Mouse (Mus musculus): Measurements from ENCODE around the gene Fosl1.
A peak's percentile ranks its signal among the peaks of the same experiment; 100 is the strongest.

The Fosl1 gene

GRCm38 (mm10) chr19:5424782-5425741 lies 22.3 kb upstream of the Fosl1 start, which contains the start of the genes Drap1 and AI837181:
Gene Drap1 (minus strand): TSS chr19:5424979.
Gene AI837181 (plus strand): TSS chr19:5425144.
- DNase-seq = peak; percentile 87 to 91

DNA sequence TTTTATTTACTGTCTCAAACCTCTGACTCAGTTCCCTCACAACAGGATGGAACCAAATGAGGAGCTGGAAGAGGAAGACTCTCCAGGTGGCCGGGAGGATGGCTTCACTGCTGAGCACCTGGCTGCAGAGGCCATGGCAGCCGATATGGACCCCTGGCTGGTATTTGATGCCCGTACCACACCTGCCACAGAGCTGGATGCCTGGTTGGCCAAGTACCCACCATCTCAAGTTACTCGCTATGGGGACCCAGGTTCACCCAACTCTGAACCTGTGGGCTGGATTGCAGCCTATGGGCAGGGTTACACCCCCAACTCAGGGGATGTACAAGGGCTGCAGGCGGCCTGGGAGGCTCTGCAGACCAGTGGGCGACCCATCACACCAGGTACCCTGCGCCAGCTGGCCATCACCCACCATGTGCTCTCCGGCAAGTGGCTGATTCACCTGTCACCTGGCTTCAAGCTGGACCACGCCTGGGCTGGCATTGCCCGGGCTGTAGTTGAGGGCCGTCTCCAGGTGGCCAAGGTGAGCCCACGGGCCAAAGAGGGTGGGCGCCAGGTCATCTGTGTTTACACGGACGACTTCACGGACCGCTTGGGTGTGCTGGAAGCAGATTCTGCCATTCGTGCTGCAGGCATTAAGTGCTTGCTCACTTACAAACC lies 21.3 kb upstream of the Fosl1 start:
- DNase-seq = no peak

DNA sequence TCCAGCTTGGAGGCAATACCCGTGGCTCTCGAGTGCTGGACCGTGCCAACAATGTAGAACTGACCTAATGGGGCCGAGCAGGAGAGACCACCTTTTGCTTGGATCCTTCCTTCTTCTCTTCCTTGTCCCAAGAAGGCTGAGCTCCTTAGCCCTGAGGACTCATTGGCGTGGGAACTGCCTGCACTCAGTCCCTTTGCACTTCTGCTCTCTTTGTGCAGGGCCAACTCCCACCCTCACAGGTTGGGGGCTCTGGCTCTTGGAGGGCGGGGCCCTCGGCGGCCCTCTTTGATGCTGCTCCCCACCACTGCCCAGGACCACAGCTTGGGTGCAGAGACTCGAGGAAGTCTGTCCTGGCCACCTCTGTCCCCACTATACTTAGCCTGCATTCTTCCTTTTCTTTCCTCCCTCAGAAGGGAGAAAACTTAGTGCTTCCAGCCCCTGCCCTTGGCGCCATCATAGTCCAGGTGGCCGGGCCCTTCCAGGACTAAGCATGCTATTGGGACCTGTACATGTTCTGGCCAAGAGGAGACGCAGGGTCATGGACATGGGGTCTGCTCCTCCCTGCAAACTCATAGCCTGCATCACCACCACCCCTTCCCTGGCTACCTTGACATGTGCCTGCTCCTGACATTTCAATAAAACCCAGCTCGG lies 20.6 kb upstream of the Fosl1 start:
- DNase-seq = no peak

DNA sequence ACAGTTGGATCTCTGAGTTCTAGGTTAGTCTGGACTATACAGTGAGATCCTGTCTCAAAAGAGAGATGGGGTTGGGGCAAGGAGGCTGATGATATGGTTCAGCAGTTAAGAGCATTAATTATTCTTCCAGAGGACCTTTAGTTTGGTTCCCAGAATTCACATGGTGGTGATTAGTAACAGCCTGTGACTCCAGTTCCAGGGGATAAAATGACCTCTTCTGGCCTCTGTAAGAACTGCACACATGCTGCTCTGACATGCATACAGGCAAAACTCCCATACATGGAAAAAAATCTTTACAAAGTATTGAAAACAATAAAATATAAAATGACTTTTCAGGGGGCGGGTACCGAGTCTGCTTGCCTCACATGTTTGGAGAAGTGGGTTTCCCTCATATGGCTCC lies 19.3 kb upstream of the Fosl1 start:
- DNase-seq = peak in 1 of 2 experiments; percentile 54

- DNase-seq = no peak
These were observed 18.1 kb upstream of the Fosl1 start for GRCm38 (mm10) chr19:5429219-5429618.

DNA sequence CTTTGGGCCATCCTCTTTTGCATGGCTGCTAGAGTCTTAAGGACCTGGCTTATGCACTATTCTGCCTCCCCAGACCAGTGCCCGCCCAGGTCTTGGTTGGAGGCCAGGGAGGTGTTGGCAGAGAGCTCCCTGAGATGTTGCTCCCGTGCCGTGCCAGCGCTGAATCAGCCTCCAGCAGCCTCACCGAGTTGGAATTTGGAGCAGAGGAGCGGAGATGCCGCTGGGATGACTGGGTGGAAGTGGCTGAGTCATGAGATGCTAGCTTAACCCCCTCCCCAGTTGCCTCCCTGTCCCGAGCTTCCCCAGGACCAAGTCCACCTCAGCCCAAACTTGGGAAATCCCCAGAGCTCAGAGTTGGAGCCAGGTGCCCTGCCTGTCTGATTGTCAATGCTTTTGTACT lies 17.5 kb upstream of the Fosl1 start:
- peak; percentile 83 to 88 for DNase-seq

DNA sequence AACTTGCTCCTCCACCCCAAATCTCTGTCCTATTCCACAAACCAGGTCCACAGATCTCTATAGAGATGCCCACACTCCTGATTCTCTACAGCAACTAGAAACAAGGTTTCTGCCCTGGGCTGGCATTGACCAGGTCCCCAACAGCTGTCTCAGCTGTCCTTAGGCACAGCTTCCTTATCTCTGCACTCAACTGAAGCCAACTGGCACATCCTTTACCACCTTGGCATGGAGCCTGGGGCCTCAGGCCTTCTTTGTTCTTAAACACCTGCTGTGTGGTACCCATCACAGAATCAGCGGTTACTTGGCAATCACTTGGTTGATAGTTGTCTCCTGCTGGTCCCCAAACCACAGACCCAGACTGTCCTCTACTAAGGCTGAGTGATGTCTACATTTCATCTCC lies 16.9 kb upstream of the Fosl1 start:
- DNase-seq = no peak

- DNase-seq = no peak
These were observed 15.4 kb upstream of the Fosl1 start for GRCm38 (mm10) chr19:5431911-5432464.

DNA sequence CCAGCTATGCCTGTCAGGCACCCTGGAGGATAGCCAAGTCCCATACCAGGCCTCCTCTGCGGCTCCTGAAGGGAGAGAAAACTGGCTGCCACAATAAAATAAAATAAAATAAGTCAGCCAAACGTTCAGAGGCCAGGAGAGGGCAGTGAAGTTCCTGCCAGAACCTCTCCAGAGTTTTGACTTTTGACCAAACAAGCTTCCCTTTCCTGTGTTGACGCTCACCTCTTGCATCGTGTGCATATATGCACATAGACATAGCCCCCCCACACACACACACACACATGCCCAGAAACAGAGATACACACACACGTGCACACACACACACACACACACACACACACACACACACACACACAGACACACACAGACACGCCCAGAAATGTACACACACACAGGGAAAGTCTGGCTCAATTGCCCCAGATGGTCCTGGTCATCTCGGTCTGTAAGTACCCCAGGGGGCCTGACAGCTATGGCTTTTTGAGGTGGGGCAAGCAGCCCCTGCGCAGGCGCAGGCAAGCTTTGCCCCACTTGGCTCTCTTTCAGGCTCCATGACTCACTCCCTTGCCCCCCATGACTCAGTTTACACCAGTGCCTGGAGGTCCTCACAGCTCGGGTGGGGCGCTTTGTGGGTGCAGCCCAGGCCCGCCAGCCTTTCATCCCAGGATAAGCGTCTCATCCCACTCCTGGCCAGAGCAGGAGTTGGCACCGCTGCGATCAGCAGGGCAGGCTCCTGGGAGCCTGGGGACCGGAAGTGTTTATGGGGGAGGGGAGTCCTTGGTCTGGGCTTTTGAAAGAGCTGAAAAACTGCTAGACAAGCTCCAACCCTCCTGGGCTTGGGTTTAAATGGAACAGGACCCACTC lies 14.1 kb upstream of the Fosl1 start:
- peak; percentile 70 to 76 for DNase-seq

GRCm38 (mm10) chr19:5433951-5434350 lies 13.4 kb upstream of the Fosl1 start:
- no peak for DNase-seq

DNA sequence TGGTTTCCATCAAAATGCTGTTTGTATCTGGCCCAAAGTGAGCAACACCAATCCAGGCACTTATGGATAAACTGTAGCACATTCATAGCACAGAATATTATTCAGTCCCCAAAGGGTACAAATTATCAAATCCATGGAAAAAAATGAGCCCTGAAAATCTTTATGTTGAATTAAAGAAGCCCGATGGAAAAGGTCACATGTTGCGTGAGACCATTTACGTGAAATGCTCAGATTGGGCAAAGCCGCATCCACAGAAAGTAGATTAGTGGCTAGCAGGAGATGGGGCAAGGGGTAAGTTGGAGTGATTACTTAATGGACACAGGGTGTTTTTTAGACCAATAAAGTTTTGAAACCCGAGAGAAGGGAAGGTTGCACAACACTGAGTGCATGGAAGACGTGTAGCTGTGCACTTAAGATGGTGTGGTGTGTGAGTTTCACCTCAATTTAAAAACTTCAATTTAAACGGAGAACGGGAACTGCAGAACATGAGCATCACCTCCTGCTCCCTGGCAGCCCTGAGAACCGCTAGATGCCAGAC lies 2.9 kb upstream of the Fosl1 start:
- DNase-seq = no peak

DNA sequence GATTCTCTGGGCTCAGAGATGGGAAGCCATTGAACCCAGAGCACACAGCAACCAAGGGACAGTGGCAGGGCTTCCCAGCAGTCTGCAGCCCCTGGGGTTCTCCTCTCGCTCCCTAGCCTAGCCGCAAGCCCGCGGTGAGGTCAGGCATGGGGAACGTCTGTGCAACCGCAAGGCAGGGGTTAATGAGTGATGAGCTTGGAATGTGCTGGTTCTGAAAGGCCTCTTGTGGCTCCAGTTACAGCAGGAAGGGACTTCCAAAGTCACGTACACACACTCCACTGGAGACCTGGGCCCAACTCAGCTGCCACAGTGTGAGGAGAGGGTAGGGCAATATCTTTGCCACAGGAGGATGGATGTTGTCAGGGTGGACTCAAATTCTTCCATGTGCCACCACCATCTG lies 2.4 kb upstream of the Fosl1 start:
- peak in 1 of 2 experiments; percentile 62 for DNase-seq

DNA sequence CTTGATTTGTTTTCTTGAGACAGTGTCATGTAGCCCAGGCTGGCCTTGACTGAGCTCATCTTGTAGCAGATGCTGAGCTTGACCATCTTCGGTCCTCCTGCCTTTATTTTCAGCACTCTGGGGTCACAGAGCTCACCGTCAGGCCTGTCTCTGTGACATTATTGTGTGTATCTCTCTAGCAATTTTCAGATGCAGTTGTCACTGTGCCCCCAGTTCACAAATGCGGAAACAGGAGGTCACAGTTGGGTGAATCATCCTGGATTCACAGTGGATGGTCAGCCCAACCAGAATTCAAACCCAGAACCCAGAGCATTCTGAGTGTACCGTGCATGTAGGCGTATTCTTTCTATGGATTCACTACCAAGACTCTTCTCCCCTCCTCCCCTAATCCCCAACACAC lies 1.6 kb upstream of the Fosl1 start:
- DNase-seq = no peak

DNA sequence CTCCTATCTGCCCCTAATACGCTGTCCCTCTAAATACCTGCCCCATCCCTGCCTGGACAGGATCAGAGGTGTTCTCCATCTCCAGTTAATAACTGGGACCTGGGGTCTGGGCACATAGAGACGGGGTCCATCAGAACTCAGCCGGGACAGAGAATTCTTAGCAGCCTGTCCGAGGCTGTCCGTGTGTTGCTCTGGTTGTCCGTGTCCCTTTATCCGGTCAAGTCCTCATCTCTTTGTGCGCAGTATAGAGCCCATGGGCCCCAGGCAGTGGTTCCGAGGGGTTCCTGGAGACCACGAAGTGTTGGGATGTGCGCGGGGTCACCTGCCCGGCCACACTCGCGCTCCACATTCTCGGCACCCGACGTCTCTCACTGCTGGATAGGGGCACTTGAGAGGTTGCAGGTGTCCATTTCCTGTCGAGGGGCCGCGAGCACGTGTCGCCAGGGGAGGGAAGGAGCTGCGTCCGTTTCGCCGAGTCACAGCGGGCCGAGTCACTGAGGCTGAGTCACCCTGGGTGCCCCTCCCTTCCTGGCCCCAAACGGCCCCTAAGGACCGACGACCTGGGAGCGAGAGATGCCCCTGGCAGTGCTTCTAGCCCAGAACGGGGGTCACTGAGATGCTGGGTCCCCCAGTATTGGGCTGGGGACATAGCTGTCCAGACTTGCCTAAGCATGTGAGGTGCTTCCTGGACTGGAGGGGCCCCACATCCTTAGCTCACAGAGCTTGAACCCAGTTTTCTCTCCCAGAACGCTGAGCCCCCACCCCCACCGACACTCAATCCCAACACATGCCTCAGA lies 1.2 kb downstream of the Fosl1 start:
- DNase-seq = no peak

GRCm38 (mm10) chr19:5449673-5450072 lies 2.3 kb downstream of the Fosl1 start:
- no peak for DNase-seq

GRCm38 (mm10) chr19:5451766-5452165 lies 4.4 kb downstream of the Fosl1 start:
- DNase-seq = no peak

DNA sequence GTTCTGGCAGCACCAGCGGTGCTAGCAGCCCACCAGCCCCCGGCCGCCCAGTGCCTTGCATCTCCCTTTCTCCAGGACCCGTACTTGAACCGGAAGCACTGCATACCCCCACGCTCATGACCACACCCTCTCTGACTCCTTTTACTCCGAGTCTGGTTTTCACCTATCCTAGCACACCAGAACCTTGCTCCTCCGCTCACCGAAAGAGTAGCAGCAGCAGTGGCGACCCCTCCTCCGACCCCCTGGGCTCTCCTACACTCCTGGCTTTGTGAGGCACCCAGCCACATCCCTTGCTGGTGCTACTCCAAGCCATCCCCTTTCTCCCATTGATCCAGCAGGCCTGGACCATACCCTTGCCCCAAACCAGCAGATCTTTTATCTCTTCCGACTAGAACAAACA lies 7.7 kb downstream of the Fosl1 start:
- no peak for DNase-seq

GRCm38 (mm10) chr19:5455568-5455967 lies 8.2 kb downstream of the Fosl1 start:
- DNase-seq = no peak

DNA sequence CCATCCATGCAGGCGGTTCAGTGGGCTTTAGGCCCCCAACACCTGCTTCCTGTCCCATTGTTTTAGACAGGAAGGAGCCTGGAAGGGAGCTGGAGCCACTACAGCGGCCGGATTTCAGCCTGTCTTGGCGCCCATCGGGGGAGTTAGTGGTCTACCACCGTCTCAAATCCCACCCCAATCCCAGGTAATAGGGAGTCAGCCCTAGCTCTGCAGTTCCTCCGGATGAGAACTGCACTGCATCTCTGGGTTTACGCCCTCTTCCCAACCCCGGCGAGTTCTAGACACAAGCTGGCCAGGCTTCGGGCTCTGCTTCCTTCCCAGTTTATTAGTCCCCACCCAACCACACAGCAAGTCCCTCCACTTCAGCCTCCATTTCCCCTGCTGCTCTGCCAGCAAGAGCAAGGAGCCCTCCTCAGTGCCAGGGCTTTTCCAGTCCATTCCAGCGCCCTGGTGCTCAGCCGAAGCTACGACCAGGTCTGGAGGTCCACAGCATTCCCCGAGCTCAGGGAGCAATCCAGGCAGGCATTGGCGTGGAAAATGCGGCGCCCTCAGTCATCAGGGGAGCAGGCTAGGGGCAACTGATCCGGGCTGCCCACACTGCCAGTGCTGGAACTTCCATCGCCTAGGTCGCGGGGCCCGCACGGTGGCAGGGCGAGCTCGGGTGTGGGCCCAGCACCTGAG lies 9.0 kb downstream of the Fosl1 start:
- peak in 1 of 2 experiments; percentile 46 for DNase-seq

Measured in kidney, adult 8-10 months (tissue).